Mouse (Mus musculus): ENCODE measurements at regions not wholly inside any gene's neighbourhood (a gene's known extent, or its start where the extent isn't known, plus 50 kb on each side); places are given as distances from the start of the nearest gene placed in this dataset.

GRCm38 (mm10) chr12:40898414-40899027 is 125.4 kb upstream of the Immp2l start:
- no peak for DNase-seq

GRCm38 (mm10) chr12:40905650-40906338 is 118.1 kb upstream of the Immp2l start:
- DNase-seq: no peak

GRCm38 (mm10) chr12:40906807-40907206 is 117.1 kb upstream of the Immp2l start:
- no peak for DNase-seq

- DNase-seq: peak; percentile 12
Measured at GRCm38 (mm10) chr12:40908809-40909795, 114.8 kb upstream of the Immp2l start.

GRCm38 (mm10) chr12:40917486-40917885 is 106.4 kb upstream of the Immp2l start:
- DNase-seq: no peak

GRCm38 (mm10) chr12:40921988-40922387 is 101.9 kb upstream of the Immp2l start:
- DNase-seq: peak; percentile 57

- DNase-seq: no peak
Measured at GRCm38 (mm10) chr12:40926681-40927080, 97.2 kb upstream of the Immp2l start.

- DNase-seq: peak; percentile 34
Measured at GRCm38 (mm10) chr12:40929409-40929808, 94.5 kb upstream of the Immp2l start.

GRCm38 (mm10) chr12:40935098-40935759 is 88.7 kb upstream of the Immp2l start:
- peak; percentile 82 for DNase-seq

- DNase-seq: no peak
Measured at GRCm38 (mm10) chr12:40937037-40937436, 86.9 kb upstream of the Immp2l start.

- DNase-seq: peak; percentile 50
Measured at GRCm38 (mm10) chr12:40946888-40947287, 77.0 kb upstream of the Immp2l start.

GRCm38 (mm10) chr12:40949580-40949979 is 74.3 kb upstream of the Immp2l start:
- no peak for DNase-seq

- DNase-seq: no peak
Measured at GRCm38 (mm10) chr12:40958536-40958935, 65.4 kb upstream of the Immp2l start.

GRCm38 (mm10) chr12:40964996-40965395 is 58.9 kb upstream of the Immp2l start:
- no peak for DNase-seq

GRCm38 (mm10) chr12:40966308-40966707 is 57.6 kb upstream of the Immp2l start:
- no peak for DNase-seq

GRCm38 (mm10) chr12:40966723-40967122 is 57.2 kb upstream of the Immp2l start:
- peak; percentile 74 for DNase-seq

GRCm38 (mm10) chr12:40972844-40973243 is 51.0 kb upstream of the Immp2l start:
- DNase-seq: no peak

Data from liver (tissue).